Mouse (Mus musculus) gastrocnemius, adult 2 months (tissue): ENCODE measurements at regions not wholly inside any gene's neighbourhood (a gene's known extent, or its start where the extent isn't known, plus 50 kb on each side); places are given as distances from the start of the nearest gene placed in this dataset.

Source experiments
- DNase-seq: peaks from one replicate; pipeline ENCODE4 v3.0.0; 2022
- H3K27ac ChIP-seq: fragments of 200-600 bp; 2 replicates; pipeline ENCODE4 v1.8.1; 2022; ENCODE audit warnings: mild to moderate bottlenecking
- H3K4me3 ChIP-seq: fragments of 200-600 bp; 2 replicates; pipeline ENCODE4 v1.8.1; 2022; ENCODE audit warnings: mild to moderate bottlenecking, moderate library complexity
- CTCF ChIP-seq: fragments of 200-600 bp; IDR thresholded peaks from 2 replicates; pipeline ENCODE4 v1.8.1; 2022; ENCODE audit warnings: antibody characterized with exemption, mild to moderate bottlenecking, moderate library complexity
- intact Hi-C: fragments of 180-260 bp; cut with DNase I; formaldehyde crosslinking; loops from one replicate; pipeline ENCODE4 v1.15.1; 2025

DNA sequence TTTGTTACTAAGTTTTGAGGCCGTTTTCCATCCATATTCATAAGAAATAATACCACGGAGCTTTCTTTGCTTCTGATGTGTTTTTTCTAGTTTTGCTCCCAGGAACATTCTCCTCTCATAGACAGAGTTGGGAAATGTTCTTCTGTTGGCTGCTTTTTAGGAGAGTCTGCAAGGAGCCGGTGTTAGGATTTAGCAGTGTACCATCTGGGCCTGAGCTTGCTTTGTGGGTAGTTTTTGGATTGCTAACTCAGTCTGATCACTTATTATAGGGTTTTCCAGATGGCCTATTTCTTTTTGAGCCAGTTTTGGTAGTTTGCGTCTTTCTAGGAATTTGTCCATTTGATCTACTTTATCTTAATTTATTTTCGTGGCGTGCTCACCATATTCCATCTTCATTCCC, 108.4 kb downstream of the Cmpk2 start:
- no peak overlapping the region for H3K4me3 ChIP-seq
- intact Hi-C loops = no loop called here
- no peak for DNase-seq
- TF ChIP-seq CTCF = no peak
- H3K27ac ChIP-seq = no peak overlapping the region

DNA sequence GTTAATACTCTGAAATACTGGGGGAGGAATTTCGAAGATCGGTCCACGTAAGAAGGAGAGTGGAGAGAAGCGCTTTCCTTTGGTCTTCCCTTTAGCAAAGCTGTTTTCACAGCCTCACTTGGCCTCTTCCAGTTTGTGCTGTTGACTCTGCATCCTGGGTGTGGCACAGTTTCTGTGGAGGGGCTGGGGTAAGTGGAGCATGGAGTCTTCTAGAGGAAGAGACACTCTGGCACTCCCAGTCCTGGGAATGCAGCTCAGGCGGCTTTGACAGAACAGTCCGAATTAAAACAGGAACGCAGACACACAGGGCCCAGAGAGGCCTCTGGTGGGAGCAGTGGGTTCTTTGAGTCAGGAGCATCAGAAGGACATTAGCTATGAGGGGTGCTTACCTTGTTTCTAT, 102.6 kb downstream of the Cmpk2 start:
- Histone ChIP-seq H3K27ac (no peak overlapping the region), H3K4me3 (no peak overlapping the region)
- intact Hi-C loops = no loop called here
- no peak for TF ChIP-seq CTCF
- DNase-seq = no peak

DNA sequence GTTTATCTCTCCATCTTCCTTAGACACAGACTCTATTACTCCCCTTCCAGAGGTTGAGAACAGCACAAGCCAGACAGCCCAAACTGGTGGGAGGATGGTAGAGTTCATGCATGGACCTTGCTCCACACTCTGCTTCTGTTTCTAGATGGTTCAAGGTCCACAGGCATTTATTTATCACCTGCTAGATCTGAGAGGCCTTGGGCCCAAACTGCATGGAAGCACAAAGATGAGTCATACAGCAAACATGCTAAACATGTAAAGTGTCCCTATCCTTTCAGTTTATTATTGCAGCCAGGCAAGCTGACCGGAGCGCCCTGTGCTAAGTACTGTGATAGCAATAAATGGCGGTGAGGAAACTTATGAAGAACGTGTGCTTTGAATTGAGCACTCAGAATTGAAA, 98.4 kb downstream of the Cmpk2 start:
- no peak overlapping the region for H3K27ac ChIP-seq
- intact Hi-C loops = no loop called here
- TF ChIP-seq CTCF = no peak
- no peak for DNase-seq
- H3K4me3 ChIP-seq = no peak overlapping the region

DNA sequence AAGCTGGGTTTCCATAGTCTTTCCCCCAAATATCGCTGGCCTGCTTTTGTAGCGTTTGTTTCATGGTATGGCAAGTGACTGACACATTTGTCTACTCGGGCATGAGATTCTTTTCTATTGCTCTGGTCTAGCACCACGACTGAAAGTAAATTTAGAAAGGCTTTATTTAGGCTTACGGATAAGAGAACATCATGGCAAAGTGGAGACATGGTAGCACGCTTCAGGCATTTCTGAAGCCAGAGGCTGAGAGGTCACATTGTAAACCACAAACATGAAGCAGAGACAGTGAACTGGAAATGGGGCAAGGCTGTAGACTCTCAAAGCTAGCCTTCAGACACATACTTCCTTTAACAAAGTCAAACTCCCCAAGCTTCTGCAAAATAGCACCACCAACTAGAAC, 93.9 kb downstream of the Cmpk2 start:
- Histone ChIP-seq H3K4me3 (no peak overlapping the region), H3K27ac (no peak overlapping the region)
- no peak for TF ChIP-seq CTCF
- DNase-seq = no peak
- intact Hi-C loops = no loop called here

DNA sequence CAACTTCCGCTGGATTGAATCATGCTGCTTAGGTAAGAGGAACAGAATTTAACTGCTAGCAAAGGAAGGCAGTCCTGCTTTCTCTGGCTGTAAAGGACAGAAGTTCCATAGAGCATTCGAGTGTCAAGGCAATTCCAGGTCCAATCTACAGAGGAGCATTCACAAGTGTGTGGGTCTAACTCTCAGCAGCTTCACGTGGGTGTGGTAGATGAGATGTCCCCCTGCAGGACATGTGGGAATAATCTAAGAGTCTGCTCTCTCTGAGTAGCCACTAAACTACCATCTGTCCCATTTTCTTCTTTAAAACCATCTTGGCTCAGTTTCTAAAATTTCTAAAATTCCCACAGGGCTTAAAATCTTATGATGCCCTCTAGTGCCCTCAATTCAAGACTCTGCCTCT, 90.6 kb downstream of the Cmpk2 start:
- intact Hi-C loops = no loop called here
- Histone ChIP-seq H3K27ac (no peak overlapping the region), H3K4me3 (no peak overlapping the region)
- no peak for TF ChIP-seq CTCF
- DNase-seq = no peak

DNA sequence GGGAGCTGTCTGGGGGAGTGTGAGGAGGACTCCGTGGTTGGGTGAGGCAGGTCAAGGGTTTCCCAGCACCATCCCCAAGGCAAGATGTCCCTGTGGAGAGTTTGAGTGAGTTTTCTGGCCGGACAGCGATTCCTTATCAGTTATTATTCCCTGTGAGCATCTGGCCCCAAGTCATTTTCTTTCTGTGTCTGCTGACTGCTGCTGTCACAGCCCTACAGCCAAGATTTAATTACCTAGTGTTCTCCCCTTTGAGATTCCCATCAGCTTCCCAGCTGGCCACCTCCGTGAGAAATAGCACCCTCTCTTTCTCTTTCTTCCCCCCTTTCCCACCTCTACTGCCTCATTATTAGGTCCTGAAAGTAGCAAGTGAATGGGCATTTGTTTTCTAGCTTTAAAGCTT, 88.4 kb downstream of the Cmpk2 start:
- TF ChIP-seq CTCF = no peak
- DNase-seq = no peak
- no peak overlapping the region for H3K27ac ChIP-seq
- intact Hi-C loops = no loop called here
- no peak overlapping the region for H3K4me3 ChIP-seq

DNA sequence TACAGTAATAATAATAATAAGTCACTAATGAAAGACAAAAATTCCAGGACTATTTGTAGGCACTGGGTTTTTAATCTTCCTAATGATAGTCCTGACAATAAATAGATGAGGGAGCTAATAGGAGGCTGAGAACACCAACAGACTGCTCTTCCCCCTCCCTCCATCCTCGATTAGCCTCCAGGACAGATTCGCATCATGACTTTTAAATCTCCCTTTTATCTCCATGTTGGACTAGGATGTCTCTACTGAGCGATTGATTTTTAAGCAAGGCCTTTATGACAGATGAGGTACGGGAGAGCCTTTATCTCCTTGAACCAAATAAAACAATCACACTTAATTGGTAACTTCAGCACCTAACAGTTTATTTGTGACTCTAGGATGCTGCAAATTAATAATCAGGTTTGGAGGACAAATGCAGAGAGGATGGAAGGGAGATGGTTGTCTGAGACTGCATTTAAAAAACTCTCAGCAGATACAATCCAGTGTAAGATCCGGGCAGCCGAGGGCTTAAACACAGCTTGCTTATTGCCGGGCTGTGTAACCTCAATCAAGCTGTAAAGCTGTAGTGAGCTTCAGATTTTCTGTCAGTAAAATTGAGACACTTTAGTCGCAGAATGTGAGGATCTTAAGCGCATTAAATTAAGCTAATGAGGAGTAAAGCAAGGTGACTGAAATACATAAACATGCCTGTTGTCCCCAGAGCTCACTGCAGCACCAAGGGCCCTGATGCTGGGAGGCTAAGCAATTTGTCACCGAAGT, 82.3 kb downstream of the Cmpk2 start:
- H3K27ac ChIP-seq = no peak overlapping the region
- no peak overlapping the region for H3K4me3 ChIP-seq
- intact Hi-C loops = no loop called here
- no peak for DNase-seq
- no peak for TF ChIP-seq CTCF

DNA sequence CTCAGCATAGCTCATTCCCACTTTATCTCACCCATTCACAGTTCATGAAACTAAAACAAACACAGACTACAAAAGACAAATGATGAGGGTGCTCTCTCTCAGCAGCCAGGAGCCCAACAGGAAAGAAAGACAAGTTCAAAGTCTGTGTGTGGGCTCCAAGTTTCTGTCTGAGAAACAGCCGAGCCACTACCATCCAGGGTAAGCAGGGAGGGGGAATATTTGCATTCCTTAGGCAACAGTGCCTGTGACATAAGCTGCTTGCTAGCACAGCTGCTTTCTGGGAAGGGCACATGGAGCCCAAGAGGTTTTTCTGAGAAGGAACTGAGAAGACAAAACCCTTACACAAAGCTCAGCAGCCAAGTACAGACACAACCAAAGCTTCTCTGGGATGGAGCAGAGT, 78.5 kb downstream of the Cmpk2 start:
- TF ChIP-seq CTCF = no peak
- Histone ChIP-seq H3K27ac (no peak overlapping the region), H3K4me3 (no peak overlapping the region)
- DNase-seq = no peak
- intact Hi-C loops = no loop called here

DNA sequence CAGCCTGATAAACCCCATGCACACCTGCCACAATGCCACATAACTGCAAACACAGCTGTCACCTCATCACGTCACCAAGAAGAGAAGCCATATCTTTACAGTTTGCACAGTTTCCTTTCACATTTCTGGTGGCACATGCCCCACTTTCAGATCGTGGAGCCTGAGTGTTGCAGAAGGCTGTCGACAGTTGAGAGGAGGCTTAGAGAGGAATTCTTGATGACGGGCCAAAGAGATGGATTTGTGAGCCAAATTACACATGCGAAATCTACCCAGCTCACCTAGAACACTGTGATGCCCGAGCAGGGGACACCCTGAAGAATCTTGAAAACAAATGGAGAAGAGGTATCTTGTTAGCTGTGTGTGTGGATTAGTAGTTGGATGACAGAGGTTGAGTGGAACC, 77.4 kb downstream of the Cmpk2 start:
- TF ChIP-seq CTCF = no peak
- intact Hi-C loops = no loop called here
- no peak for DNase-seq
- H3K27ac ChIP-seq = no peak overlapping the region
- H3K4me3 ChIP-seq = no peak overlapping the region

DNA sequence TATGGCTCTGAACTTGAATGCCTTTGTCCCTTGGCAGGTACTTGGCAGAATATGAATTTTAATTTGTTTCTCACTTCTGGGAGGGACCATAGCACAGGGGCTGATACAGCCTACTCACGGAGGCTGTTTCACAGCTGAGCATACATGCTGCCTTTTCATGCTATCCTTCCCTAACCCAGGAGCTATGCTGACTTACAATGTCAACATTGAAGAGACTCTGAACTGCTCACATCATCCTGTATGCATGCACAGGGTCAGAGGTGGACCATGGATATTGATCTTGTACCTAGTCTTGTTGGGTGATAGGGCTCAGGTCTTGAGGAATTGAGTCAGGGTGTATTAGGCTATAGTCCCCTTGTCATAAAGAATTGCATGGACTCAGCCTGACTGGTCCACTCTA, 74.5 kb downstream of the Cmpk2 start:
- H3K4me3 ChIP-seq = no peak overlapping the region
- no peak for TF ChIP-seq CTCF
- no peak overlapping the region for H3K27ac ChIP-seq
- DNase-seq = no peak
- intact Hi-C loops = no loop called here

DNA sequence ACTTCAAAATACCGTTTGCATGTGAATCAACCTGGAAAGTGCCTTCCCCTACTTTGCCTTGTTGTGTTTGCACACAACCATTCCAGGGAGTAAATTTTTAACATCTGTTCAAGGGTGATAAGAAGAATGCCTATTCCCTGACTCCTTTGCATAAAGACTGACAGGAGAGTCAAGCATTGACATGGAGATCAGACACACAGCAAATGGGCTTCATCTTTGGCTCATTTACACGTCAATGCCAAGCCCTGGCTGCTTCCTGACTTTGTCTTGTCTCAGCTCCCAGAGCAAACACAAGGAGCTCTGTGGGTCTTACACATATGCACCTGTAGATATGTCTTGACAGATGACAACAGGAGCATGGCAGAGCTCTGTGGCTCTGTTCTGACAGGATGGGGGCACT, 73.4 kb downstream of the Cmpk2 start:
- Histone ChIP-seq H3K27ac (no peak overlapping the region), H3K4me3 (no peak overlapping the region)
- DNase-seq = no peak
- intact Hi-C loops = no loop called here
- no peak for TF ChIP-seq CTCF

DNA sequence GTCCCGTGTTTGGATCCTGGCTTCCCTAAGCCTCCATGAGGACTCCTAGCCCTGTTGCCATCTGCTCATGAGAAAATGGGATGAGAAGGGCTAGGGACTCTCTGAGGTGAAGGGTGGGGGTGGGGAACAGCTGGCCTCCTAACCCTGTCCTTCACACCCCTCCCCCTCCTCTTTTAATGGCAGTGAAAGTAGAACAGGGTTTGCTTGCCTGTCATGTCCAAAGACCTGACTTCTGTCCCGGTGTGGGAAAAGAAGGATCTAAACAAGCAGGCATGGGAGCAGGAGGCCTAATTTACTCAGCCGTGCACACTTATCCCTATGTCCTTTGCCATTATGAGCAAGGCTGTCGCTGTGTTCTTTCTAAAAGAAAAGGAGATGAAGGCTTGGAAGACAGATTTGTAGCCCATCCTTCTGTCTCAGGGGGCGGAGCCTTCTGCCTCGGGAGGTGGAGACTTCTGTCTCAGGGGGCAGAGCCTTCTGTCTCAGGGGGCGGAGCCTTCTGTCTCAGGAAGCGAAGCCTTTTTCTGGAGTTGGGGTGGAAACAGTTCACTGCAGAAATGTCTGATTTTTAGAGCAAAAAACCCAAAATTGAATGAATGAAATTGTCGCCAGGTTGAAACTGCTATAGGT, 66.4 kb downstream of the Cmpk2 start:
- TF ChIP-seq CTCF = no peak
- intact Hi-C loops = no loop called here
- DNase-seq = no peak
- no peak overlapping the region for H3K4me3 ChIP-seq
- no peak overlapping the region for H3K27ac ChIP-seq

DNA sequence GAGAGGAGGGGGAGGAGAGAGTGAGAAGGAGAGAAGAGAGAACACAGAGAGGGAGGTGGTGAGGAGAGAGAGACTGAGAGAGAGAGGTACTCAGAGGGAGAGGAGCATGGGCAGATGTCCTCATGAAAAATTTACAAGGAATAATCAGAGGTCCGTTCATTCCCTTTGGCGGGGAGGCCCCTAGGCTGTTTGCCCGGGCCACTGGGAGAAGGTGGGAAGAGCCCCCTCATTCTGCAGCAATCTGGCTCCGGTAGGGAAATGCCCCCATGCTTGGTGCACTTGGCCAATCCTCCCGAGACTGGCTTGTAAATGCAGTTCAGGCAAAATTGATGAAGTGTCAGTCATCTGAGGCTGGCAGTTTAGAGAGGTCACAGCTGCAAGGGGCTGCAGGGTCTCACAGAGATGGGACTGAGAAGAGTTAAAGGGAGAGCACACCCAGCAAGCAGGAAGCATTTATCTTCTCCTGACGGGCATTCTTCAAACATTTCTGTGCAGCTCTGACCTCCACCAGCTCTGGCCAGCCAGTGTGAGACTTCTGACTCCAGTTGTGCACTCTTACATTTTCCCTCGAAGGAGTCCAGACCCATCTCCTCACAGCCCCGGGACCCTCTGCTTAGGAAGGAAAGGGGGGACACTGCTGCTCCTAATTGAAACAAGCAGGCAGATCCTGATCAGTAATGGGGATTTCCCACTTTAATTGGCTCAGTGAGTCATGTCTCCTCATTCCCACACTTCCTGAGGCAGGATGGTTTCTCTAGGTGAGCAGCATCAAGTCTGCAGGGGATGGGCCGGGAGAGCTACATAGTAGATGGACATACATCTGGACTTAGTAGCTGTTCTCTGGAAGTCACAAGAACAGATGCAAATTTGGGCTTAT, 65.5 kb downstream of the Cmpk2 start:
- intact Hi-C loops = no loop called here
- no peak overlapping the region for H3K27ac ChIP-seq
- TF ChIP-seq CTCF = no peak
- no peak overlapping the region for H3K4me3 ChIP-seq
- DNase-seq = no peak
